Mouse (Mus musculus) CH12.LX (cell line): ENCODE data around the gene Fxyd7.

ENCODE experiments used
- CTCF ChIP-seq, 2 experiments: IDR thresholded peaks in 1 of 2; conservative IDR thresholded peaks in 1 of 2; 2 replicates each; pipeline ENCODE4 v1.5.1; 2011 to 2012; ENCODE audit warnings: low read depth in 2 of 2, low read length in 2 of 2, improper control_type of control experiment in 1 of 2, inconsistent platforms in 1 of 2, mild to moderate bottlenecking in 1 of 2, moderate library complexity in 1 of 2
- E2F4 ChIP-seq: IDR thresholded peaks from 2 replicates; pipeline ENCODE4 v1.6.1; 2011; ENCODE audit warnings: low read depth, low read length, improper control_type of control experiment; ENCODE audit not compliant: insufficient replicate concordance
- KAT2A ChIP-seq: IDR thresholded peaks from 2 replicates; pipeline ENCODE4 v1.6.1; 2012; ENCODE audit warnings: low read length, improper control_type of control experiment, inconsistent platforms; ENCODE audit not compliant: insufficient replicate concordance
- MAFK ChIP-seq: IDR thresholded peaks from 2 replicates; pipeline ENCODE4 v1.6.1; 2011; ENCODE audit warnings: low read length, improper control_type of control experiment; ENCODE audit not compliant: insufficient replicate concordance
- MYC ChIP-seq: IDR thresholded peaks from 2 replicates; pipeline ENCODE4 v1.6.1; 2011; ENCODE audit warnings: low read depth, mild to moderate bottlenecking, improper control_type of control experiment, low read length

- TF ChIP-seq CTCF (conservative IDR thresholded peaks at IDR 0.05 in 1 of 2, IDR thresholded peaks at IDR 0.05 in 1 of 2; ENCODE audit: low read depth in 2 of 2, low read length in 2 of 2) (no peak), KAT2A (no peak), MYC (no peak), E2F4 (no peak), MAFK (no peak)
Measured at GRCm38 (mm10) chr7:31077470-31077869, 26.2 kb upstream of the Fxyd7 start.
